9 mouse cellular contexts compared by ENCODE assay signal in genomic region chr13:85430040-85430439, GRCm38 (mm10).
DNase-seq lines count a peak whose midpoint lies in the region; ATAC-seq and TF ChIP-seq lines count a peak whose summit lies in the region.
"Had no signal": no experiment of that assay in that cellular context is flagged by ENCODE, and none has a peak within 500 bp of the region (broad histone marks: within the 10 kb centered on the region; RNA-seq: fewer than 3 reads in every experiment).

No protein-coding gene starts in this region.

- TF ChIP-seq POLR2A in liver, adult 2 months (IDR thresholded peaks at IDR 0.05; ENCODE audit: extremely low read depth, insufficient read depth, low read length): no peak
- no peak for TF ChIP-seq POLR2A in myocyte (IDR thresholded peaks at IDR 0.05; ENCODE audit: insufficient read length, low read depth)

- no peak overlapping the region for H3K27ac ChIP-seq in liver, adult 2 months (replicated peaks; ENCODE audit: insufficient read depth, low read depth, low read length)
- H3K27ac ChIP-seq in liver, embryonic 11.5 days (ENCODE audit: low read depth, low read length): no peak overlapping the region
- no peak overlapping the region for H3K27ac ChIP-seq in stomach, postnatal 0 days (replicated peaks)
- H3K27ac ChIP-seq in layer of hippocampus, adult 2 months: no peak overlapping the region

- no peak for TF ChIP-seq EP300 in stomach, postnatal 0 days (optimal IDR thresholded peaks at IDR 0.05)

- no peak overlapping the region for H3K4me2 ChIP-seq in liver, embryonic 11.5 days
- H3K4me2 ChIP-seq in myocyte (ENCODE audit: low read depth): peak overlapping the region; percentile 51
- no peak overlapping the region for H3K4me2 ChIP-seq in stomach, postnatal 0 days (replicated peaks; ENCODE audit: low read depth)

- WGBS in liver, adult 2 months: 64% methylated on average over 3 of the region's 3 CpGs
- WGBS in liver, embryonic 11.5 days: 55% methylated on average over 3 of the region's 3 CpGs
- 50% methylated on average over 3 of the region's 3 CpGs for WGBS in stomach, postnatal 0 days

- no peak overlapping the region for H3K4me3 ChIP-seq in liver, adult 2 months (ENCODE audit: insufficient read depth, low read depth, low read length)
- no peak overlapping the region for H3K4me3 ChIP-seq in liver, embryonic 11.5 days (ENCODE audit: low read depth, low read length)
- no peak overlapping the region for H3K4me3 ChIP-seq in myocyte
- H3K4me3 ChIP-seq in stomach, postnatal 0 days (ENCODE audit: low read depth, low read length): no peak overlapping the region
- no peak overlapping the region for H3K4me3 ChIP-seq in layer of hippocampus, adult 2 months

- TF ChIP-seq CTCF in liver, adult 2 months (IDR thresholded peaks at IDR 0.05; ENCODE audit: low read depth, low read length): no peak
- no peak for TF ChIP-seq CTCF in stomach, postnatal 0 days (IDR thresholded peaks at IDR 0.05; ENCODE audit: low read depth)
- TF ChIP-seq CTCF in layer of hippocampus, adult 2 months (conservative IDR thresholded peaks at IDR 0.05): no peak

- no peaks in the 10 kb centered on the region for H3K36me3 ChIP-seq in liver, adult 2 months (ENCODE audit: control insufficient read depth, insufficient read depth, low read length)
- H3K36me3 ChIP-seq in liver, embryonic 11.5 days (ENCODE audit: control insufficient read depth, insufficient read depth, low read length): no peaks in the 10 kb centered on the region
- H3K36me3 ChIP-seq in myocyte (ENCODE audit: control insufficient read depth, insufficient read depth): no peaks in the 10 kb centered on the region
- no peaks in the 10 kb centered on the region for H3K36me3 ChIP-seq in stomach, postnatal 0 days (ENCODE audit: control insufficient read depth, insufficient read depth, low read length)

- peak; percentile 14 for DNase-seq in liver, adult 2 months (ENCODE audit: extremely low read depth, low read depth, low spot score)
- DNase-seq in liver, embryonic 11.5 days (ENCODE audit: low spot score): no peak
- DNase-seq in cerebellum, adult 11 months: no peak
- no peak for DNase-seq in stomach, postnatal 0 days (ENCODE audit: low spot score)
- no peak for DNase-seq in layer of hippocampus, adult 2 months (ENCODE audit: low spot score in 2 of 2)
- DNase-seq: cerebellum, adult 9-10 months had no signal

- H3K9ac ChIP-seq in liver, adult 2 months (ENCODE audit: low read depth, low read length): no peak overlapping the region
- no peak overlapping the region for H3K9ac ChIP-seq in liver, embryonic 11.5 days (ENCODE audit: low read depth, low read length)
- H3K9ac ChIP-seq in stomach, postnatal 0 days (ENCODE audit: low read length): no peak overlapping the region

- H3K4me1 ChIP-seq in liver, adult 2 months (ENCODE audit: control insufficient read depth, insufficient read depth, low read length): no peaks in the 10 kb centered on the region
- no peaks in the 10 kb centered on the region for H3K4me1 ChIP-seq in liver, embryonic 11.5 days (replicated peaks; ENCODE audit: control insufficient read depth, insufficient read depth, low read length)
- H3K4me1 ChIP-seq in stomach, postnatal 0 days (replicated peaks; ENCODE audit: control insufficient read depth, insufficient read depth): no peaks in the 10 kb centered on the region

- no peak for ATAC-seq in liver, embryonic 11.5 days (replicated peaks; ENCODE audit: low FRiP score)
- peak; percentile 91 for ATAC-seq in CD4-positive, CD25-positive, alpha-beta regulatory T cell, adult 4 months
- peak; percentile 90 for ATAC-seq in common myeloid progenitor, adult 5-6 weeks (replicated peaks; ENCODE audit: low read depth, poor library complexity, severe bottlenecking)
- ATAC-seq in stomach, postnatal 0 days (ENCODE audit: low FRiP score, low TSS enrichment): no peak

- no peaks in the 10 kb centered on the region for H3K9me3 ChIP-seq in liver, embryonic 11.5 days (ENCODE audit: control insufficient read depth, low read length)
- no peaks in the 10 kb centered on the region for H3K9me3 ChIP-seq in stomach, postnatal 0 days (ENCODE audit: control insufficient read depth, low read length)

- H3ac ChIP-seq in myocyte (ENCODE audit: control insufficient read depth, insufficient read length): no peak overlapping the region

- no peaks in the 10 kb centered on the region for H3K79me2 ChIP-seq in liver, adult 2 months (ENCODE audit: control insufficient read depth, insufficient read depth, low read length)
- no peaks in the 10 kb centered on the region for H3K79me2 ChIP-seq in myocyte (ENCODE audit: control insufficient read depth, insufficient read depth)

- no peaks in the 10 kb centered on the region for H3K27me3 ChIP-seq in liver, adult 2 months (ENCODE audit: control insufficient read depth, insufficient read depth, low read length)
- no peaks in the 10 kb centered on the region for H3K27me3 ChIP-seq in liver, embryonic 11.5 days (replicated peaks; ENCODE audit: control insufficient read depth, insufficient read depth, low read length)
- no peaks in the 10 kb centered on the region for H3K27me3 ChIP-seq in myocyte (ENCODE audit: control insufficient read depth, insufficient read depth, insufficient read length)
- H3K27me3 ChIP-seq in stomach, postnatal 0 days (ENCODE audit: control insufficient read depth, insufficient read depth, low read length): no peaks in the 10 kb centered on the region

TF ChIP-seq in myocyte, 11 proteins besides CTCF, POLR2A, EP300 and RAD21:
- TF ChIP-seq REST (IDR thresholded peaks at IDR 0.05; ENCODE audit: insufficient read depth, insufficient read length) (no peak), USF1 (IDR thresholded peaks at IDR 0.05; ENCODE audit: low read depth) (peak; percentile 86), MYOD1 (IDR thresholded peaks at IDR 0.05; ENCODE audit: control insufficient read depth in 1 of 3, insufficient read length in 2 of 3, low read depth in 2 of 3) (no peak)

Comparison
In these comparisons a context has a peak if more than half of its experiments do, and no peak if none do; other contexts are left out.
1. ATAC-seq: peak in CD4-positive, CD25-positive, alpha-beta regulatory T cell, adult 4 months (single experiment) and common myeloid progenitor, adult 5-6 weeks (single experiment); none in liver, embryonic 11.5 days (single experiment) and stomach, postnatal 0 days (single experiment).